Mouse (Mus musculus) WW6 (cell line): ENCODE measurements around the gene Aoc3.
"Not testable (repeated sequence)": the region's sequence is repeated elsewhere in the genome, so short reads cannot be mapped to it uniquely, and the experiment has no call there.

Experiments used
- DNase-seq: peaks from one replicate; pipeline ENCODE4 v3.0.0-alpha.2; 2013; ENCODE audit warnings: low read depth, low spot score

The Aoc3 gene

GRCm38 (mm10) chr11:101327311-101327710 is 3.1 kb upstream of the Aoc3 start:
- DNase-seq: no peak

- DNase-seq: no peak
These were observed 1.3 kb upstream of the Aoc3 start for GRCm38 (mm10) chr11:101328941-101329635.

GRCm38 (mm10) chr11:101330961-101331360 is 556 bp downstream of the Aoc3 start:
- not testable (repeated sequence) for DNase-seq

GRCm38 (mm10) chr11:101332537-101332936 is 2.1 kb downstream of the Aoc3 start:
- DNase-seq: no peak

GRCm38 (mm10) chr11:101334023-101334422 is 3.6 kb downstream of the Aoc3 start:
- no peak for DNase-seq

- DNase-seq: peak; percentile 60
These were observed 4.1 kb downstream of the Aoc3 start for GRCm38 (mm10) chr11:101334516-101334915.

GRCm38 (mm10) chr11:101335685-101336084 is 5.3 kb downstream of the Aoc3 start:
- no peak for DNase-seq

- no peak for DNase-seq
These were observed 7.8 kb downstream of the Aoc3 start for GRCm38 (mm10) chr11:101338123-101338760.

- peak; percentile 90 for DNase-seq
These were observed 16.8 kb downstream of the Aoc3 start for GRCm38 (mm10) chr11:101347083-101347775.

- no peak for DNase-seq
These were observed 18.4 kb downstream of the Aoc3 start for GRCm38 (mm10) chr11:101348774-101349173.

GRCm38 (mm10) chr11:101349216-101349615 is 18.8 kb downstream of the Aoc3 start:
- DNase-seq: no peak

- DNase-seq: no peak
These were observed 20.8 kb downstream of the Aoc3 start for GRCm38 (mm10) chr11:101351100-101351720.

- DNase-seq: no peak
These were observed 21.3 kb downstream of the Aoc3 start for GRCm38 (mm10) chr11:101351721-101352111.

GRCm38 (mm10) chr11:101353436-101353835 is 23.0 kb downstream of the Aoc3 start:
- no peak for DNase-seq

GRCm38 (mm10) chr11:101354438-101355010 is 24.1 kb downstream of the Aoc3 start:
- no peak for DNase-seq

- DNase-seq: no peak
These were observed 25.5 kb downstream of the Aoc3 start for GRCm38 (mm10) chr11:101355916-101356315.

- DNase-seq: no peak
These were observed 27.2 kb downstream of the Aoc3 start for GRCm38 (mm10) chr11:101357505-101358182.

- DNase-seq: no peak
These were observed 29.4 kb downstream of the Aoc3 start for GRCm38 (mm10) chr11:101359776-101360175.

GRCm38 (mm10) chr11:101360651-101361113 is 30.3 kb downstream of the Aoc3 start:
- DNase-seq: no peak

GRCm38 (mm10) chr11:101364531-101364931 is 34.1 kb downstream of the Aoc3 start:
- DNase-seq: no peak

- no peak for DNase-seq
These were observed 37.0 kb downstream of the Aoc3 start, which contains the start of gene G6pc for GRCm38 (mm10) chr11:101367326-101367935. G6pc (plus strand) TSS chr11:101367561.
